Mouse (Mus musculus): Measurements from ENCODE around the gene Bcl3.
"Not testable (repeated sequence)": the region's sequence is repeated elsewhere in the genome, so short reads cannot be mapped to it uniquely, and the experiment has no call there.

The Bcl3 gene

DNA sequence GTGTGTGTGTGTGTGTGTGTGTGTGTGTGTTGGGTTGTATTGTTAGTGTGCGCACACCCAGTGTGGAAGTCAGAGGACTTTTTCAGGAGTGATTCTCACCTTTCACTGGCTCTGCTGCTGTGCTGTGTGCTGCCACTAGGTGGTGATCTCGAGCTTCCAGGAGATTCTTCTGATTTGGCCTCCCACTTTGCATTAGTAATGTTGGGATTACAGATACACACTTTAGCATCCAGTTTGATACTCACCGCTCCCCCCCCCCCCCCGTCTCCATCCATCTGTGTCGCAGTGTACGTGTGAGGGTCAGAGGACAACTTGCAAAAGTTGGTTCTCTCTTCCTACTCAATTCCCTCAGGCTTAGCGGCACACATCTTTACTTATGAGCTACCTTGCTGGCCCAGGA is 19.6 kb downstream of the Bcl3 start:
- DNase-seq (ENCODE audit: low spot score): no peak

GRCm38 (mm10) chr7:19800764-19801163 is 21.8 kb downstream of the Bcl3 start:
- DNase-seq (ENCODE audit: low spot score): no peak

GRCm38 (mm10) chr7:19796697-19797588 is 25.6 kb downstream of the Bcl3 start, which contains the start of gene Cblc:
Gene Cblc (minus strand): TSS chr7:19796809.
- DNase-seq (ENCODE audit: low spot score): peak; percentile 75

GRCm38 (mm10) chr7:19796254-19796653 is 26.3 kb downstream of the Bcl3 start:
- DNase-seq (ENCODE audit: low spot score): no peak

DNA sequence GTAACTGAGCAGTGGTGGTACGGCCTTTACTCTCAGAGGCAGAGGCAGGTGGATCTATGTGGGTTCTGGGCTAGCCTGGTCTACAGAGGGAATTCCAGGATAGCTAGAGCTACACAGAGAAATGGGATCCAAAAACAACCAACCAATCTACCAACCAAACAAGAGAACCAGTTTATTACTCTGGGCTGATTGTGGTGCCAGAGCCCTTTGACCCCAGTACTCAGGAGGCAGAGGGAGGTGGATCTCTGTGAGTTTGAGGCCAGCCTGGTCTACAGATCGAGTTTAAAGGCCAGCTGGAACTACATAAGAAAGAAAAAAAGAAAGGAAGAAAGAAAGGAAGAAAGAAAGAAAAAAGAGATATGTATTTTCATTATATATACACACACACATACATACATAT is 27.3 kb downstream of the Bcl3 start:
- no peak for DNase-seq (ENCODE audit: low spot score)

- no peak for DNase-seq (ENCODE audit: low spot score)
These were observed 29.6 kb downstream of the Bcl3 start for GRCm38 (mm10) chr7:19792701-19793630.

GRCm38 (mm10) chr7:19791504-19791903 is 31.1 kb downstream of the Bcl3 start:
- DNase-seq (ENCODE audit: low spot score): not testable (repeated sequence)

GRCm38 (mm10) chr7:19789904-19790347 is 32.6 kb downstream of the Bcl3 start:
- peak; percentile 82 for DNase-seq (ENCODE audit: low spot score)

DNA sequence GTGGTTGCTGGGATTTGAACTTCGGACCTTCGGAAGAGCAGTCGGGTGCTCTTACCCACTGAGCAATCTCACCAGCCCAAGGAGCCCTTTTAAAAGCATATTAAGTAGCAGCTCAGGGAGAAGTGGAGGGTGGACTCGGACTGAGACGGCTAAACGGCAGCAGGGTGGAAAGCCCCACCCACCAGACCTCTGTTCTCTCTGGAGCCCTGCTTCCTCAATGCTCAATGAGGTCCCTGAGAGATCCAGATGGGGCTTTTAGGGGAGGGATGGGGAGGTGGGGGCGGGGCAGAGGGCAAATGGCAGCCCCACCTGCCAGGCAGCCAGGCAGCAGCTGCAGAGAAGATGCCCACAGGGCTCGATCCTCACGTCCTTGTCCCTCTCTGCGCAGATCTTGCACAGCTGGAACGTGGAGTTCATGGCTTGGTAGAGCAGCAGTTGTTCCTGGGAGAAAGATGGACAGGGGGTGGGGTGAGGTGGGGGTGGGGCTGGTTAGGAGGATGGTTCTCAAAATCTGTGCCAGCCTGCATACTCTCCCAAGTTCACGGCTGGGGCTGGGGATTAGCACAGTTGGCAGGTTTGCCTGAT is 36.6 kb downstream of the Bcl3 start:
- no peak for DNase-seq (ENCODE audit: low spot score)

DNA sequence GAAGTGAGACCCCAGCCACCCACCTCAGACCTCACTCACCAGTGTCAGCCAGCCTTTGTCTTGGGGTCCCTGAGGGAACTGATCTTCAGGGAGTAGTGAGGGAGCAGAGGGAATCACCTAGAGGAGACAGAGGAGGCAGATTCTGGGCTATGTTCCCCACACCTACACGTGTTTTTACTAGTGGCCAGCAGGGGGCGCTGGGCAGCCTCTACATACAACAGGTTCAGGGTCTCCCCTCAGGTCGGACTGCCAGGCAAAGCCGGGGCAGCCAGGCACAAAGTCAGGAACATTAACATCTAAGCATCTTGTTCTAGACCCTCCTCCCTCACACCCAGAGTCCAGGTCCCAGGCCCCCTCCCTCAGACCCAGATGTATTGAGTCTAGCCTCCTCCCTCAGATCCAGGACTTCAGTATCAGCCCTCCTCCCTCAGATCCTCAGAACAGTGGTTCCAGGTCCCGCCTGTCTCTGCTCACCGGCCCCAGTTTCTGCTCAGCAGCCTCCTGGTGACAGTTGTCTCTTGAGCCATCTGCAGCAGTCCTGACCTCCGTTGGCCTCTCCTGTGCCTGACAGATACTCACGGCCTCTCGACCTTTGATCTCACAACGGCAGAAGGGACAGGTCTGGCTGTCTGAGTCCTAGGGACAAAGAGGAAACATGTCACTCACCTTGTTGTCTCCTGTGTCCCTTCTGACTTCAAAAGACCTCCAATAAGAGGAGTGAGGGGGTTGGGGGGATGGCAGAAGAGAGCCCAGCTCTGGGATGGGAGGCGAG is 37.6 kb downstream of the Bcl3 start:
- DNase-seq (ENCODE audit: low spot score): no peak

DNA sequence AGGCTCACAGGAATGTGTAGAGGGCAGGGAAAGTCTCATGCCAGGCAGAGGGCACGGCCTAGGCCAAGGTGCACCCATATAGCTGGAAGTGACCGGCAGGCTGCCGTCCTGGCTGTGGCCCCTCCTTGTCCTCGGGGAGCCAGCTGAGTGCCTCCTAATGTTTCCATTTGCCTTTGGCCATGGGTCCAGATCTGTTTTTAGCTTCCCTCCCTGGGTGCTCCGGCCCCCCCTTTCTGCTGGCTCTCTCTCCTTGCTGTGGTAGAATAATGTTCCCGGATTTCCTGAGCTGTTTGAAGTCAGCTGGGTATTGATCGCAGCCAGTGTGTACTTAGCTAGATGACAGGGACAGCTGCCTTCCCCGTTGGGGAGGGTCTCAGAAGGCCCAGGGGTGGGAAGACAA is 38.9 kb downstream of the Bcl3 start:
- no peak for DNase-seq (ENCODE audit: low spot score)

- DNase-seq (ENCODE audit: low spot score): no peak
These were observed 39.9 kb downstream of the Bcl3 start for GRCm38 (mm10) chr7:19782645-19783044.

- DNase-seq (ENCODE audit: low spot score): no peak
These were observed 40.8 kb downstream of the Bcl3 start for GRCm38 (mm10) chr7:19781741-19782140.

DNA sequence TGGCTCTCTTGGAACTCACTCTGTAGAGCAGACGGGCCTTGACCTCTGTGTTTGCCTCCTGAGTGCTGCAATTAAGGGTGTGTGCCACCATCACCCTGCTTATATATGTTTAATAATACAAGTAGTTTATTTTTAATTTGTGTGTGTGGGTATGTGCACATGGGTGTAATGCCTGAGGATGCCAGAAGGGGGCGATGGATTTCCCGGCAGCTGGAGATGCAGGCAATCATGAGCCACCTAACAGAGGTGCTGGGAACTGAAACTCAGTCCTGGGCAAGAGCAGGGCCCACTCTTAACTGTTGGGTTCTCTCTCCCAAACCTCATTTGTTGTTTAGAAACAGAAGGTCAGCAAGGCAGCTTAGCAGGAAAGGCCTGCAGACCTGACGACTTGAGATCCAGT is 42.7 kb downstream of the Bcl3 start:
- DNase-seq (ENCODE audit: low spot score): no peak

GRCm38 (mm10) chr7:19778645-19779044 is 43.9 kb downstream of the Bcl3 start:
- no peak for DNase-seq (ENCODE audit: low spot score)

DNA sequence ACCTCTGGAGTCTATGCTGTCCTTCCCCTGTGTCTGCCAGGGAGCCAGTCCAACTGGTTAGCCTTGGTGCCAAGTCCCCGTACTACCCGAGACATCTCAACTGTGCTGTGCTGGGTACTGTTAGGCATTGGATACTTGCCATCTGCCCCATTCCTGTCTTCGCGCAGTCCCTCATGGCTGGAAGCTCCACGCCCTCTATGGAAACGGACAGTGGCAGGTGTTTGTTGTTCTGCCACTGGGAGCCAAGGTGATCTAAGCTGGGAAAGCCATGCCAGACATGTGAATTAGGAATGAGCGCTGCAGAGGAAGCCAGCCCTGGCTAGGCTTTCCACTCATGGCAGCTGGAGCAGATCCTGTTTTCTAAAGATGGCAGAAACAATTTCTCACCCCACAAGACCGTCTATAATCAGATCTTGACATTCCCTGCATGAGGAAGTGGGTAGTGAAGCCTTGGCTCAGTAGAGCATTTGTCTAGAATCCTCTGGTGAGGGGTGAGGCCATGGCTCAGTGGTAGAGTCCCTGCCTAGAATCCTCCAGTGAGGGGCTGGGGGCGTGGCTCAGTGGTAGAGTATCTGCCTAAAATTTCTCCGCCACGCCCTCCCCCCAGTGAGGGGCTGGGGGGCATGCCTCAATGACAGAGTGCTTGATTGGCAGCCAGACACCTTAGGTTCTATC is 45.4 kb downstream of the Bcl3 start:
- DNase-seq (ENCODE audit: low spot score): no peak

- no peak for DNase-seq (ENCODE audit: low spot score)
These were observed 50.9 kb downstream of the Bcl3 start for GRCm38 (mm10) chr7:19771682-19772081.

- no peak for DNase-seq (ENCODE audit: low spot score)
These were observed 51.6 kb downstream of the Bcl3 start, which contains the start of gene Bcam for GRCm38 (mm10) chr7:19770984-19771391. Gene Bcam (minus strand): TSS chr7:19771016.

DNA sequence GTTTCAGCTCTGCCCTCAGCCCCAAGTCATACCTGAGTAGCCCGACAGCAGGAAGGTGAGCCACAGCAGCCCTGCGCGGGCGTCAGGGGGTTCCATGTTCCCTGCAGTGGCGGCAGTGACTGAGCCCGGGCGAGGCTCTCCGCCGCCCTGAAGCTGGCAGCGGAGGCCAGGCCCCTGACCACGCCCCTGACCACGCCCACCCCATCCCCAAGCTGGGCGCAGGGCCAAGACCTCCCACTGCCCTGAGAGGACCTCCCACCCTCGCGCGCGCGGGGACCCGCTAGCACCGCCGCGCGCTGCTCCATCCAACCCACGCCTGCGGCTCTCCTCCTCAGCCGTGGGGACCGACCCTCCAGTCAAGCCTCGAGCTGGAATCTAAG is 52.2 kb downstream of the Bcl3 start:
- peak; percentile 74 for DNase-seq (ENCODE audit: low spot score)

DNA sequence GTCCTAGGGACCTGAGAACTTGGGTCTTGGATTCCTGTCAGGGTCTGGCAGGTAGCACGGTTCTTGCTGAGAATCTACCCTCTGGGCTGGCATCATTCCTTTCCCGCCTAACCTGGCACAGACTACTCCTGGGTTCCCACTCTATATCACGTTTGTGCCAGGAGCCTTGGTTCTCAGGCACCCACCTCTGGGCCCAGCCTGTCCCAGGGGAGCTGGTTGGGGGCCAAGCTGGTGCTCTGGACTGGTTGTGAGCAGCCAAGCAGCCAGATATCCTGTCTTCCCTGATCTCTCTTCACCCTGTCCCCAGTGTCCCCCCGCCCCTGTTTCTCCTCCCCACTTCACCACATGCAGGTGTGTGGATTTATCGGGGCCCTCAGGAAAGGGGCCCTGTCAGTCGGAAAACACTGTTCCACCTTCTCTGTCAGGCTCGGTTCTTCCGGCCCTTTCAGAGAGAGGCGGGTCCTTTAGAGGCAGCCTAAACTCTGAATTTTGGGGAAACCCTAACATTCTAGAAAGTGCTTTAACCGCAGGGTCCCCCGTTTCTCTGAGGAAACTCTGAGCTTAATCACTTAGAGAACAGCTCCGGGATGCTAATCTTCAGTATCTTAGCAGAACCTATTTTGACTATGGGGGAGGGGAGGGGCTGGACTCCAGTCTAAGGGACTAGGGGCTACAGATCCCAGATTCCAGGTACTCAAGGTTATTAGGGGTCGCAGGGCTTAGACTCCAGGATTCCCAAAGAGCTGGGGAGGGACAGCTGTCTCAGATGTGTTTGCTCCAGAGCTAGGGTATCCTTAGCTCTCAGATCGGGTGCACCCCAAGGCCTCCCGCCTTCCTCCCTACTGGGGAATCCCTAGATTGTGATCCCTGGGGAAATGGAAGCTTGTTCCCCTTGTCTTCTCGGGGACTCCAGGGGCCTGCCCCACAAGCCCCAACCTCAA is 52.9 kb downstream of the Bcl3 start:
- no peak for DNase-seq (ENCODE audit: low spot score)
